Mouse (Mus musculus): Measurements from ENCODE around the gene Khdrbs1.

Gene Khdrbs1

GRCm38 (mm10) chr4:129672878-129673449, 69.1 kb downstream of the Khdrbs1 start:
- DNase-seq (ENCODE audit: low read depth), result no peak

GRCm38 (mm10) chr4:129672083-129672877, 69.8 kb downstream of the Khdrbs1 start, which contains the start of gene Kpna6:
Kpna6 (minus strand) TSS chr4:129672767.
- DNase-seq (ENCODE audit: low read depth), result peak; percentile 93

DNA sequence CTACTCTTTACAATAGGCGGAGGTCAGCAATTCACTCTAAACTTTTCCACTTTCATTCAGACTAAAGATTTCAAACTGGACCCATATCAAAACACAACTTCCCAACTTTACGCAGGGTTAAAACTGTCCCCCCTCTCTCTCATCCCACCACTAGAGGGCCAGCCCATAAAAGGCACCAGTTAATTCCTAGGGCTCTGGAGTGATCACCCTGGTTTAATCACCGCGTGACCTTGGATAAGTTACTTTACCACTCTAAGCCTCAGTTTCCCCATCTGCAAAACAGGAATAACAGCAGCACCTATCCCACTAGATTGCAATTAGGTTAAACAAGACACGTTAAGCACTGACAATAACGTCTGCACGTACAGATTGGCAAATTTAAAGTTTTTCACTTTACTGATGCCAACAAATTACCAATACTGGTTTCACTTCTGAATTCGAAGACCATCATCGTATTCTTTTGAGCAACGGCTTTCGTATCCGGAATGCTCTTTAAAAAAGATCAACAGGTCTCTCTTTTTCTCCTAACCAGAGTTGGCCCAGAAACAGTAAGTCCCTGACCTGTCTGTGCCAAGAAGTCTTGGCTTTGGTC, 70.5 kb downstream of the Khdrbs1 start:
- DNase-seq (ENCODE audit: low read depth), result peak; percentile 75

DNA sequence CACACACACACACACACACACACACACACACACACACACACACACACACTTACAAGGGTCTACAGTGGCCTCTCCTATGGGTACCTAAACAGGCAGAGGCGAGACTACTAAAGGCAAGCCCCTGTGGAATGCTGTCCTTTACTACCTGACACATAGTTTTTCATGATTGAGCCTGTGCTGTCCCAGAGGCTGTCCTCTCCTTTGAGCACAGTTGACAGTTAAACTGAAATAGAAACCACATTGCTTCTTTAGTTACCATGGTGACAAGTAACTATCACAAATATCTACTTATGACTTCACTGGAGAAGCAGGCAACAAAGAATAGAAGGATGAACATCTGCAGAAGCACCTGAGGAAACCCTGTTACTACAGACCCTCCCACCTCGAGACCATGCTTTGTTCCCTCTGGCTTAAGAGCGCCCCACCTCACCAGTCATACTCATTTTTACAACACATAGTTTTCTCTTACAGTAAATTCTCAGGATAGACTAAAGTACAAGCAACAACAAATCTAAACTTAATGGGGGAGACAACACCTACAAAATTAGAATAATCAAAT, 79.8 kb downstream of the Khdrbs1 start:
- DNase-seq (ENCODE audit: low read depth), result peak; percentile 26

DNA sequence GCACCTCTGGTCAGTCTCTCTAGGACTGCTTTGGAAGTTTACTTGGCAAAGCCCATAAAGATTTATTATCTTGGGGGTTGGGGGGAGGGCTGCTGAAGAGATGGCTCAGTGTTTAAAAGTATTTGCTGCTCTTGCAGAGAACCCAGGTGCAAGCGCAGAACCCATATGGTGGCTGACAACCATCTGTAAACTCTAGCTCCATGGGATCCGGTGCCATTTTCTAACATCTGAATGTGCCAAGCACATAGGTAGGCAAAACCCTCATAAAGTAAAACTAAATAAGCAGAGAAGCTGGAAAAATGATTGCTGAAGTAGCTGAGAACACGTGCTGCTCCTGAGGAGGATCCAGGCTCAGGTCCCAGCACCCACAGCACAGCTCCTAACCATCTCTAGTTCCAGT, 80.5 kb downstream of the Khdrbs1 start:
- no peak for DNase-seq (ENCODE audit: low read depth)

- no peak for DNase-seq (ENCODE audit: low read depth)
These were observed 87.3 kb downstream of the Khdrbs1 start for GRCm38 (mm10) chr4:129654770-129655169.
